Mouse (Mus musculus): Measurements from ENCODE around the gene Snrnp35.
A peak's percentile ranks its signal among the peaks of the same experiment; 100 is the strongest.

DNA sequence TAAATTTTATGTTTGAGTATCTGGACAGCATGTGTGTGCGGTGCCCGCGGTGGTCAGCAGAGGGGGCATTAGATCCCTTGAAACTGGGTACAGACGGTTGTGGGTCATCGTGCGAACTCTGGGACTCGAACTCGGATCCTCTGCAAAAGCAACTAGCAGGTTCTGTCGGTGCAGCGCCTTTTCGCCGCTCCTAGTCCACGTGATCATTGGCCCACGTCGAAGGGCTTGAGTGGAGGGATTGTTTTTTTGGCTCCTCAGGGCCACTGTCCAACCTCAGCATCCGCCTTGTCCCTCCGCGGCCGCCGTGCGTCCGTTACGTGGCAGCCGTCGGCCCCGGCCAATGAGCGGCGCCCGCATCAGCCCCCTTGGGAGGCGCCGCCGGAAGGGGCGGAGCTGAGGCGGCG is 57.5 kb downstream of the Snrnp35 start, which contains the start of gene Tmed2:
- TF ChIP-seq CTCF (IDR thresholded peaks at IDR 0.05) (peak; percentile 62), EP300 (IDR thresholded peaks at IDR 0.05) (0 out of 2 replicates have a peak, but pooled peaks have one; percentile 11)
